Mouse (Mus musculus): Measurements from ENCODE around the gene Il17rd.

GRCm38 (mm10) chr14:27048231-27048956 is 9.7 kb downstream of the Il17rd start:
- TF ChIP-seq CTCF (IDR thresholded peaks at IDR 0.05; ENCODE audit: borderline replicate concordance, insufficient read depth, low read depth, low read length) (no peak), POLR2A (IDR thresholded peaks at IDR 0.05; ENCODE audit: borderline replicate concordance, insufficient read depth, low read length) (no peak)

Measured in cerebellum, adult 2 months (tissue).